Mouse (Mus musculus): ENCODE data around the gene Tap1. TPM values are rescaled to one million over a fixed set of nuclear protein-coding genes. Genes with fewer than 3 reads are reported as not detected.

Tap1 gene
- total and polyA plus RNA-seq, 2 experiments from 2014 or later, result 8.0 to 14.0 TPM

DNA sequence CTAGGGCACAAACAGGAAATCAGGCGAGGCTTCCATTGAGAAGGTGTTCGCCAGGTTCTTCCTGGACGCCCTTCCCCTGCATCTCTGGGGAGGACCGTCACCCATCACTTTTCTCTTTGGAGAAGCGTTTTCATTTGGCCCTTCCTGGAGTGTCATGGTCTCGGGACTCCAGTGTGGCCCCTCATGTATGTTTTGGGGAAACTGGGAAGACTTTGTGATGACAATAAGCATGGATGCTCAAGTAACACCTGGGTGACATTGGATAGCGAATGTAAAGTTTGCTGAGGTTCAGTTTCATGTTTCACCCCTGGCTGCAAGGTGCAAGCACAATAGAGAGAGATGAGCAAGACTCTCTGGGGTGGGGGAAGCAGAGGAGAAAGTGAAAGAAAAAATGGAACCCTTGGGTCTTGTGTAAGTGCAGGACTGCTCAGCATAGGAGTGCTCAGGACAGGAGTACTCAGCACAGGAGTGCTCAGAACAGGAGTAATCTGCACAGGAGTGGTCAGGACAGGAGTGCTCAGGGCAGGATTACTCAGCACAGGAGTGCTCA lies 14.2 kb downstream of the Tap1 start:
- Histone ChIP-seq H3K4me2 (ENCODE audit: low read depth, low read length) (no peak overlapping the region), H3K9me3 (ENCODE audit: low read length) (no peaks in the 10 kb centered on the region), H3K9ac (replicated peaks; ENCODE audit: low read length) (no peak overlapping the region), H3K4me3 (ENCODE audit: low read length) (no peak overlapping the region), H3K27ac (no peak overlapping the region), H3K27me3 (ENCODE audit: insufficient read depth, low read length) (peaks cover 18% of the 10 kb centered on the region), H3K36me3 (ENCODE audit: insufficient read depth, low read length) (no peaks in the 10 kb centered on the region), H3K4me1 (ENCODE audit: insufficient read depth, low read length) (peaks cover 5% of the 10 kb centered on the region; the same call in 1 of the 2 replicates)
- 78% methylated on average over 7 of the region's 7 CpGs for WGBS
- TF ChIP-seq CTCF (IDR thresholded peaks at IDR 0.05; ENCODE audit: low read depth), result no peak
- ATAC-seq, result no peak
- no peak for DNase-seq (ENCODE audit: low spot score)

DNA sequence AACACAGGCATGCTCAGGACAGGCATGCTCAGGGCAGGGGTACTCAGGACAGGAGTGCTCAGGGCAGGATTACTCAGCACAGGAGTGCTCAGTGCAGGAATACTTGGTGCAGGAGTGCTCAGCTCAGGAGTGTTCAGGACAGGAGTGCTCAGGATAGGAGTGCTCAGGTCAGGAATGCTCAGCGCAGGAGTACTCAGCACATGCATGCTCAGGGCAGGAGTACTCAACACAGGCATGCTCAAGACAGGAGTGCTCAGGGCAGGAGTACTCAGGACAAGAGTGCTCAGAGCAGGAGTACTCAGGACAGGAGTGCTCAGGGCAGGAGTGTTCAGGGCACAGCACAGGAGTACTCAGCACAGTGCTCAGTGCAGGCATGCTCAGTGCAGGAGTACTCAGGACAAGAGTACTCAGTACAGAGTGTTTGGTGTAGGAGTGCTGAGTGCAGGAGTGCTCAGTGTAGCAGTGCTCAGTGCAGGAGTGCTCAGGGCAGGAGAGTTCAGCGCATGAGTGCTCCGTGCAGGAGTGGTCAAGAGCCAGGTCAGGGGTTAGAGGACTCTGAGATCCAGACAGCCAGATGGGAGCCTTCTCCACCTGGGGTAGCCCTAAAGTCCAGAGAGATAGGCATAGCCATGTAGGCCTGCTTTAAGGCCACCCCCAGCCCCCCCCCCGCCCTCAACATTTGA lies 15.5 kb downstream of the Tap1 start:
- Histone ChIP-seq H3K4me2 (ENCODE audit: low read depth, low read length) (no peak overlapping the region), H3K9me3 (ENCODE audit: low read length) (no peaks in the 10 kb centered on the region), H3K4me3 (ENCODE audit: low read length) (no peak overlapping the region), H3K9ac (replicated peaks; ENCODE audit: low read length) (no peak overlapping the region), H3K36me3 (ENCODE audit: insufficient read depth, low read length) (no peaks in the 10 kb centered on the region), H3K4me1 (ENCODE audit: insufficient read depth, low read length) (peaks cover 5% of the 10 kb centered on the region; the same call in 1 of the 2 replicates), H3K27me3 (ENCODE audit: insufficient read depth, low read length) (peaks cover 16% of the 10 kb centered on the region; the same call in 1 of the 2 replicates), H3K27ac (no peak overlapping the region)
- DNase-seq (ENCODE audit: low spot score), result no peak
- ATAC-seq, result peak; percentile 24; the same call in 1 of the 2 replicates
- WGBS, result 72% methylated on average over 4 of the region's 4 CpGs
- TF ChIP-seq CTCF (IDR thresholded peaks at IDR 0.05; ENCODE audit: low read depth), result no peak

- DNase-seq (ENCODE audit: low spot score) (no peak), ATAC-seq (no peak)
- no peak for TF ChIP-seq CTCF (IDR thresholded peaks at IDR 0.05; ENCODE audit: low read depth)
- Histone ChIP-seq H3K27me3 (ENCODE audit: insufficient read depth, low read length) (peaks cover 12% of the 10 kb centered on the region; the same call in 1 of the 2 replicates), H3K4me1 (ENCODE audit: insufficient read depth, low read length) (peaks cover under 1% of the 10 kb centered on the region; the same call in 1 of the 2 replicates), H3K9ac (replicated peaks; ENCODE audit: low read length) (peak within 1 kb of the TSS; percentile 44), H3K9me3 (ENCODE audit: low read length) (no peaks in the 10 kb centered on the region), H3K27ac (no peak within 1 kb of the TSS), H3K4me3 (ENCODE audit: low read length) (peak within 1 kb of the TSS; percentile 59), H3K4me2 (ENCODE audit: low read depth, low read length) (peak within 1 kb of the TSS; percentile 62), H3K36me3 (ENCODE audit: insufficient read depth, low read length) (no peaks in the 10 kb centered on the region)
- WGBS, result 56% methylated on average over 5 of the region's 5 CpGs
Measured at GRCm38 (mm10) chr17:34203444-34203843, 16.1 kb downstream of the Tap1 start, which contains the start of gene Tap2. Gene Tap2 (plus strand): TSS chr17:34203527.

GRCm38 (mm10) chr17:34204303-34205010 lies 17.1 kb downstream of the Tap1 start:
- peak; percentile 86 for TF ChIP-seq CTCF (IDR thresholded peaks at IDR 0.05; ENCODE audit: low read depth)
- ATAC-seq (peak; percentile 48; the same call in 1 of the 2 replicates), DNase-seq (ENCODE audit: low spot score) (peak; percentile 83)
- Histone ChIP-seq H3K9me3 (ENCODE audit: low read length) (no peaks in the 10 kb centered on the region), H3K27me3 (ENCODE audit: insufficient read depth, low read length) (peaks cover 6% of the 10 kb centered on the region; the same call in 1 of the 2 replicates), H3K9ac (replicated peaks; ENCODE audit: low read length) (peak overlapping the region; percentile 44), H3K4me2 (ENCODE audit: low read depth, low read length) (peak overlapping the region; percentile 62), H3K4me3 (ENCODE audit: low read length) (peak overlapping the region; percentile 59), H3K27ac (no peak overlapping the region), H3K36me3 (ENCODE audit: insufficient read depth, low read length) (no peaks in the 10 kb centered on the region), H3K4me1 (ENCODE audit: insufficient read depth, low read length) (no peaks in the 10 kb centered on the region)
- under 1% methylated on average over 44 of the region's 44 CpGs for WGBS

- H3K27ac ChIP-seq, result no peak overlapping the region
- ATAC-seq (peak; percentile 25; the same call in 1 of the 2 replicates), DNase-seq (ENCODE audit: low spot score) (no peak)
- no peaks in the 10 kb centered on the region for H3K9me3 ChIP-seq (ENCODE audit: low read length)
- no peaks in the 10 kb centered on the region for H3K4me1 ChIP-seq (ENCODE audit: insufficient read depth, low read length)
- H3K9ac ChIP-seq (replicated peaks; ENCODE audit: low read length), result peak overlapping the region; percentile 44; the same call in 1 of the 2 replicates
- H3K36me3 ChIP-seq (ENCODE audit: insufficient read depth, low read length), result no peaks in the 10 kb centered on the region
- 15% methylated on average over 18 of the region's 18 CpGs for WGBS
- H3K4me2 ChIP-seq (ENCODE audit: low read depth, low read length), result peak overlapping the region; percentile 62
- TF ChIP-seq CTCF (IDR thresholded peaks at IDR 0.05; ENCODE audit: low read depth), result no peak
- peak overlapping the region; percentile 59 for H3K4me3 ChIP-seq (ENCODE audit: low read length)
- peaks cover 6% of the 10 kb centered on the region; the same call in 1 of the 2 replicates for H3K27me3 ChIP-seq (ENCODE audit: insufficient read depth, low read length)
Measured at GRCm38 (mm10) chr17:34205021-34205745, 17.8 kb downstream of the Tap1 start.

GRCm38 (mm10) chr17:34205746-34206176 lies 18.4 kb downstream of the Tap1 start:
- ATAC-seq, result no peak
- no peak overlapping the region for H3K4me3 ChIP-seq (ENCODE audit: low read length)

More at GRCm38 (mm10) chr17:34205746-34206176, 18.4 kb downstream of the Tap1 start:
- DNase-seq (ENCODE audit: low spot score), result peak; percentile 50
- 23% methylated on average over 9 of the region's 9 CpGs for WGBS
- no peaks in the 10 kb centered on the region for H3K36me3 ChIP-seq (ENCODE audit: insufficient read depth, low read length)
- H3K4me1 ChIP-seq (ENCODE audit: insufficient read depth, low read length), result no peaks in the 10 kb centered on the region
- H3K27ac ChIP-seq, result no peak overlapping the region
- no peak overlapping the region for H3K9ac ChIP-seq (replicated peaks; ENCODE audit: low read length)
- H3K4me2 ChIP-seq (ENCODE audit: low read depth, low read length), result no peak overlapping the region
- no peaks in the 10 kb centered on the region for H3K9me3 ChIP-seq (ENCODE audit: low read length)
- peak; percentile 73 for TF ChIP-seq CTCF (IDR thresholded peaks at IDR 0.05; ENCODE audit: low read depth)
- peaks cover 6% of the 10 kb centered on the region; the same call in 1 of the 2 replicates for H3K27me3 ChIP-seq (ENCODE audit: insufficient read depth, low read length)
